Mouse (Mus musculus) olfactory bulb, adult 2 months (tissue): Measurements from ENCODE around the gene Ankdd1b.

Source experiments
- CTCF ChIP-seq: fragments of 200-500 bp; IDR thresholded peaks from 2 replicates; pipeline ENCODE4 v1.5.1; 2012; ENCODE audit warnings: low read depth, mild to moderate bottlenecking, low read length, moderate library complexity; ENCODE audit not compliant: insufficient read depth
- POLR2A ChIP-seq: fragments of 200-500 bp; IDR thresholded peaks from 2 replicates; pipeline ENCODE4 v1.6.1; 2012; ENCODE audit warnings: mild to moderate bottlenecking, low read depth, low read length, moderate library complexity; ENCODE audit not compliant: insufficient read depth

DNA sequence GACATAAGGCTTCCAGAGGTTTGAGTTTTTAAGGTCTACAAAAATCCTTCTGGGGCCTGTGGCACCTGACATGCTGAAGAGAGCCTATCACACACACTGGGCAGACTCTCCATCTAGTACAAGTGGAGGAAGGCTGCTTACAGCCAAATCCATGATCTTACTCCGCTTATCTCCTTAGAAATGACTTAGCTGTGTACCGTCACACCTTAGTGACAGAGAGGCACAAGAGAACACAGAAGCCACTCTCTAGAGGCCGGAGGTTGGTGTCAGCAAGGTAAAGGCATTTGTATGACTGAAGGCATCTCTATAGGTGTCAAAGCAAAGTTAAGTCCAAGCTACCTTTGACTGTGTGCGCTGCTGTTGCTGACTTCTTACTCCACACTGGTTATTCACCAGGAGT lies 30.6 kb downstream of the Ankdd1b start:
- TF ChIP-seq POLR2A (no peak), CTCF (no peak)
